Mouse (Mus musculus) E14TG2a.4 (cell line): ENCODE data around the gene Cacng2.
"Not testable (repeated sequence)": the region's sequence is repeated elsewhere in the genome, so short reads cannot be mapped to it uniquely, and the experiment has no call there.

Experiments used
- H3K27me3 ChIP-seq: 2 replicates; pipeline ENCODE4 v1.6.1; 2014; ENCODE audit warnings: low read length, control low read depth; ENCODE audit not compliant: insufficient read depth
- H3K36me3 ChIP-seq: 2 replicates; pipeline ENCODE4 v1.6.1; 2014; ENCODE audit warnings: low read length, control low read depth; ENCODE audit not compliant: insufficient read depth
- H3K4me1 ChIP-seq: replicated peaks from 2 replicates; pipeline ENCODE4 v1.6.1; 2014; ENCODE audit warnings: low read depth, low read length, control low read depth
- H3K4me3 ChIP-seq: replicated peaks from 2 replicates; pipeline ENCODE4 v1.5.1; 2014; ENCODE audit warnings: mild to moderate bottlenecking, low read length
- H3K9me3 ChIP-seq: 2 replicates; pipeline ENCODE4 v1.6.1; 2014; ENCODE audit warnings: low read length, control low read depth
- CTCF ChIP-seq: conservative IDR thresholded peaks from 2 replicates; pipeline ENCODE4 v1.5.1; 2014; ENCODE audit warnings: low read length
- NANOG ChIP-seq: IDR thresholded peaks from 2 replicates; pipeline ENCODE4 v1.6.1; 2014; ENCODE audit warnings: borderline replicate concordance, low read length, mixed read lengths
- POU5F1 ChIP-seq: IDR thresholded peaks from 2 replicates; pipeline ENCODE4 v1.6.1; 2014; ENCODE audit warnings: low read length, borderline replicate concordance

The Cacng2 gene

GRCm38 (mm10) chr15:78026521-78026920 lies 93.3 kb downstream of the Cacng2 start:
- Histone ChIP-seq H3K36me3 (no peaks in the 10 kb centered on the region), H3K4me3 (no peak overlapping the region), H3K4me1 (peaks cover 4% of the 10 kb centered on the region), H3K9me3 (no peaks in the 10 kb centered on the region), H3K27me3 (0 out of 2 replicates have a peak, but pooled peaks cover 3% of the 10 kb centered on the region)
- TF ChIP-seq CTCF (no peak), NANOG (no peak), POU5F1 (no peak)

- Histone ChIP-seq H3K9me3 (no peaks in the 10 kb centered on the region), H3K36me3 (no peaks in the 10 kb centered on the region), H3K27me3 (0 out of 2 replicates have a peak, but pooled peaks cover 6% of the 10 kb centered on the region), H3K4me3 (no peak overlapping the region), H3K4me1 (peaks cover 9% of the 10 kb centered on the region)
- no peak for TF ChIP-seq POU5F1
Observed at GRCm38 (mm10) chr15:78024211-78024610, 95.6 kb downstream of the Cacng2 start.

- H3K27me3 ChIP-seq, result 0 out of 2 replicates have a peak, but pooled peaks cover 2% of the 10 kb centered on the region
- no peak overlapping the region for H3K4me3 ChIP-seq
- no peaks in the 10 kb centered on the region for H3K9me3 ChIP-seq
- H3K4me1 ChIP-seq, result peaks cover 12% of the 10 kb centered on the region
- TF ChIP-seq POU5F1, result no peak
- no peak for TF ChIP-seq CTCF
- TF ChIP-seq NANOG, result no peak
- H3K36me3 ChIP-seq, result no peaks in the 10 kb centered on the region
Observed at GRCm38 (mm10) chr15:78014046-78014445, 105.8 kb downstream of the Cacng2 start.

- not testable (repeated sequence) for H3K9me3 ChIP-seq, H3K36me3 ChIP-seq, H3K27me3 ChIP-seq, H3K4me3 ChIP-seq
- H3K4me1 ChIP-seq, result peaks cover 53% of the 10 kb centered on the region
Observed at GRCm38 (mm10) chr15:78008206-78008605, 111.6 kb downstream of the Cacng2 start.

- peaks cover 83% of the 10 kb centered on the region for H3K4me1 ChIP-seq
- H3K36me3 ChIP-seq, result no peaks in the 10 kb centered on the region
- 0 out of 2 replicates have a peak, but pooled peaks cover 2% of the 10 kb centered on the region for H3K27me3 ChIP-seq
- H3K9me3 ChIP-seq, result no peaks in the 10 kb centered on the region
- H3K4me3 ChIP-seq, result peak overlapping the region; percentile 23; the same call in 1 of the 2 replicates
- no peak for TF ChIP-seq CTCF
- no peak for TF ChIP-seq POU5F1
- TF ChIP-seq NANOG, result no peak
Observed at GRCm38 (mm10) chr15:78003929-78004328, 115.9 kb downstream of the Cacng2 start.

- peaks cover 74% of the 10 kb centered on the region for H3K4me1 ChIP-seq
- TF ChIP-seq POU5F1 (no peak), CTCF (no peak), NANOG (no peak)
Observed at GRCm38 (mm10) chr15:78001400-78001799, 118.4 kb downstream of the Cacng2 start.

GRCm38 (mm10) chr15:77988541-77988940 lies 131.3 kb downstream of the Cacng2 start:
- H3K36me3 ChIP-seq, result no peaks in the 10 kb centered on the region

More at GRCm38 (mm10) chr15:78001400-78001799, 118.4 kb downstream of the Cacng2 start:
- peaks cover 7% of the 10 kb centered on the region; the same call in 1 of the 2 replicates for H3K27me3 ChIP-seq
- peak overlapping the region; percentile 24; the same call in 1 of the 2 replicates for H3K4me3 ChIP-seq
- H3K9me3 ChIP-seq, result no peaks in the 10 kb centered on the region
- H3K36me3 ChIP-seq, result no peaks in the 10 kb centered on the region

GRCm38 (mm10) chr15:77983391-77983790 lies 136.4 kb downstream of the Cacng2 start:
- Histone ChIP-seq H3K9me3 (no peaks in the 10 kb centered on the region), H3K4me3 (no peak overlapping the region), H3K36me3 (no peaks in the 10 kb centered on the region), H3K4me1 (peaks cover 7% of the 10 kb centered on the region; the same call in 1 of the 2 replicates), H3K27me3 (peaks cover 23% of the 10 kb centered on the region)
- TF ChIP-seq CTCF (no peak), NANOG (no peak), POU5F1 (no peak)

More at GRCm38 (mm10) chr15:77988541-77988940, 131.3 kb downstream of the Cacng2 start:
- Histone ChIP-seq H3K27me3 (peaks cover 20% of the 10 kb centered on the region), H3K4me1 (peaks cover 16% of the 10 kb centered on the region), H3K9me3 (no peaks in the 10 kb centered on the region), H3K4me3 (no peak overlapping the region)
- no peak for TF ChIP-seq POU5F1
- no peak for TF ChIP-seq CTCF
- no peak for TF ChIP-seq NANOG

GRCm38 (mm10) chr15:77982195-77982939 lies 137.5 kb downstream of the Cacng2 start:
- H3K36me3 ChIP-seq, result no peaks in the 10 kb centered on the region
- peaks cover 7% of the 10 kb centered on the region; the same call in 1 of the 2 replicates for H3K4me1 ChIP-seq
- no peak overlapping the region for H3K4me3 ChIP-seq
- H3K27me3 ChIP-seq, result peaks cover 22% of the 10 kb centered on the region
- peak; percentile 92 for TF ChIP-seq CTCF
- TF ChIP-seq POU5F1, result no peak
- no peak for TF ChIP-seq NANOG
- no peaks in the 10 kb centered on the region for H3K9me3 ChIP-seq
